Mouse (Mus musculus) ES-E14 (cell line): ENCODE measurements around the gene Fancc. TPM values are rescaled to one million over a fixed set of nuclear protein-coding genes. Genes with fewer than 3 reads are reported as not detected.

Source experiments
- DNase-seq: peaks from one replicate; pipeline ENCODE4 v3.0.0-alpha.2; 2013; ENCODE audit warnings: low read depth, low spot score
- H3K27ac ChIP-seq: 2 replicates; pipeline ENCODE4 v1.5.1; 2012; ENCODE audit warnings: low read depth, mild to moderate bottlenecking, low read length, moderate library complexity, mixed read lengths; ENCODE audit not compliant: poor library complexity, insufficient read depth, severe bottlenecking
- H3K36me3 ChIP-seq: 2 replicates; pipeline ENCODE4 v1.6.1; 2012; ENCODE audit warnings: mild to moderate bottlenecking, low read length, moderate library complexity, mixed read lengths; ENCODE audit not compliant: control insufficient read depth, poor library complexity, insufficient read depth, severe bottlenecking
- H3K4me1 ChIP-seq, 2 experiments: fragments of 150-350 bp in 1 of 2; sonication (generic) in 1 of 2; 2 replicates each; pipeline ENCODE4 v1.6.1; 2012; ENCODE audit warnings: low read length in 2 of 2, mild to moderate bottlenecking in 1 of 2, mixed read lengths in 1 of 2; ENCODE audit not compliant: control insufficient read depth in 2 of 2, insufficient read depth in 2 of 2, poor library complexity in 1 of 2
- H3K4me3 ChIP-seq, 2 experiments: fragments of 150-350 bp in 1 of 2; sonication (generic) in 1 of 2; 2 replicates each; pipeline ENCODE4 v1.5.1; 2012; ENCODE audit warnings: low read length in 2 of 2, low read depth in 1 of 2, mild to moderate bottlenecking in 1 of 2, mixed read lengths in 1 of 2; ENCODE audit not compliant: insufficient read depth in 1 of 2, poor library complexity in 1 of 2, severe bottlenecking in 1 of 2
- H3K9ac ChIP-seq: 2 replicates; pipeline ENCODE4 v1.6.1; 2012; ENCODE audit warnings: low read depth, mild to moderate bottlenecking, low read length, mixed read lengths; ENCODE audit not compliant: poor library complexity, insufficient read depth, severe bottlenecking
- H3K9me3 ChIP-seq: fragments of 150-350 bp; sonication (generic); 2 replicates; pipeline ENCODE4 v1.6.1; 2012; ENCODE audit warnings: low read depth, mild to moderate bottlenecking, low read length; ENCODE audit not compliant: control insufficient read depth, insufficient read depth
- CHD2 ChIP-seq: IDR thresholded peaks from 2 replicates; pipeline ENCODE4 v1.6.1; 2014; ENCODE audit warnings: mild to moderate bottlenecking, low read depth, low read length, inconsistent platforms
- HCFC1 ChIP-seq: IDR thresholded peaks from 2 replicates; pipeline ENCODE4 v1.6.1; 2012; ENCODE audit warnings: low read length, inconsistent platforms, borderline replicate concordance; ENCODE audit not compliant: insufficient read depth
- MAFK ChIP-seq: IDR thresholded peaks from 2 replicates; pipeline ENCODE4 v1.6.1; 2014; ENCODE audit warnings: mild to moderate bottlenecking, low read depth, low read length, inconsistent platforms; ENCODE audit not compliant: insufficient read depth
- ZC3H11A ChIP-seq: IDR thresholded peaks from 2 replicates; pipeline ENCODE4 v1.6.1; 2012; ENCODE audit warnings: low read depth, mild to moderate bottlenecking, inconsistent platforms, low read length, borderline replicate concordance
- ZNF384 ChIP-seq: IDR thresholded peaks from 2 replicates; pipeline ENCODE4 v1.6.1; 2012; ENCODE audit warnings: low read depth, low read length, inconsistent platforms
- in situ Hi-C, 2 experiments: fragments of 600-800 bp; cut with MboI; formaldehyde crosslinking; loops; one replicate each; pipeline ENCODE4 v1.15.1; 2025; ENCODE audit warnings: low sequenced_read_pairs in 2 of 2, inconsistent platforms in 1 of 2; ENCODE audit not compliant: unreplicated experiment in 2 of 2
- total RNA-seq: library from RNA; depleted of rRNA; stranded (reverse); fragments of 300-350 nt; gene quantifications from 2 replicates; pipeline ENCODE4 v1.2.3, GENCODE M21; 2012

Fancc gene
- total RNA-seq, 1 experiment: 9.4 TPM

DNA sequence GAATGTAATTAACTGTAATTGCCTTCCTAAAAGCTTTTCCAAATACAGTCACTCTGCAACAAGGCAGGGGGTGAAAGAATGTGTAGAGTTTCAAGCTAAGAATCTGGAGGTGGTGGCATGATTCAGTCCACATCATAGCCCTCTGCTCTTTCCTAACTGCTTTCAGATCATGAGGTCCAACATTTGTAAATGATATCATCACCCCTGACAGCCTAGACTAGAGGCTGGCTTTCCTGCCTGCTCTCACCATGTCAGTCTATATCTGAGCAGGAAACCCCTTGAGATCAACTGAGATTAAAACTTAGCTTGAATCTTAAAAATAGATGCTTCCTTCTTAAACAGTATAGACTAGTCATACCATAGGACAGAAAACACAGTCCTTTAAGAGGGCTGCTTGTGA lies 75.9 kb downstream of the Fancc start:
- in situ Hi-C loops: no loop called here

DNA sequence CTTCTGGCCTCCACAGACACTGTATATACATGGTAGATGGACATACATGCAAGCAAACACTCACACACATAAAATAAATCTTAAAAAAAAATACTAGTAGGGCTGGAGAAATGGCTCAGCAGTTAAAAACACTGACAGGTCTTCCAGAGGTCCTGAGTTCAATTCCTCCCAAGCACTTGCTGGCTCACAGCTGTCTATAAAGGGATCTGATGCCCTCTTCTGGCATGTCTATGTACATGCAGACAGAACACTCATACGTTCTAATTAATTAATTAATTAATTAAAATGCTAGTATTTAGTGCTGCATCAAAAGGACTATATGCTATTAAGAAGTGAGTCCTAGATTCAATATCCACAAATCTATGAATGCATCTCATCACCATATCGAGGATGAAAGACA lies 78.9 kb downstream of the Fancc start:
- TF ChIP-seq MAFK (no peak), HCFC1 (no peak), ZC3H11A (no peak), CHD2 (no peak), ZNF384 (no peak)
- Histone ChIP-seq H3K4me1 (no peaks in the 10 kb centered on the region), H3K9ac (no peak overlapping the region), H3K4me3 (no peak overlapping the region), H3K9me3 (no peaks in the 10 kb centered on the region), H3K36me3 (no peaks in the 10 kb centered on the region), H3K27ac (no peak overlapping the region)
- DNase-seq: no peak
- in situ Hi-C loops: no loop called here

More for the DNA sequence above, 75.9 kb downstream of the Fancc start:
- H3K27ac ChIP-seq: no peak overlapping the region
- TF ChIP-seq CHD2 (no peak), ZC3H11A (no peak), MAFK (no peak), ZNF384 (no peak), HCFC1 (no peak)
- H3K36me3 ChIP-seq: no peaks in the 10 kb centered on the region
- H3K4me1 ChIP-seq: no peaks in the 10 kb centered on the region
- H3K4me3 ChIP-seq: no peak overlapping the region
- H3K9me3 ChIP-seq: no peaks in the 10 kb centered on the region
- DNase-seq: no peak
- H3K9ac ChIP-seq: no peak overlapping the region

DNA sequence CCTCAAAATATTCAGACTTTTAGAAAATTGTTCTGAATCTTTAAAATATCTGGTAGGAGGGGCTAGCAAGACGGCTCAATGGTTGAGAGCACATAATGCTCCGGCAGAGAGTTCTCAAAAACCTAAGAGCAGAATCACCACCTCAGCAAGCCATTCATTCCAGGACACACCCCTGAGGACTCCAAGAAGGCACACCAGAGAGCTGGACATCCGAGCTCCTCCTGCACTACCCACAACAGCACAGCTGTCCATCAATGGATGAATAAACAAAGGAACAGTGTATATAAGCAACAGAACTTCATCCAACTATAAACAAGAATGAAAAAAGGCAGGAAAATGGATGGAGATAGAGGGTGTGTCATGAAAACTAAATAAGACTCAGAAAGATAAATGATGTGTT lies 80.3 kb downstream of the Fancc start:
- DNase-seq: no peak
- TF ChIP-seq CHD2 (no peak), ZNF384 (no peak), MAFK (no peak), ZC3H11A (no peak), HCFC1 (no peak)
- no peak overlapping the region for H3K9ac ChIP-seq
- no peaks in the 10 kb centered on the region for H3K4me1 ChIP-seq
- H3K9me3 ChIP-seq: no peaks in the 10 kb centered on the region
- no peak overlapping the region for H3K27ac ChIP-seq
- in situ Hi-C loops: no loop called here
- H3K36me3 ChIP-seq: no peaks in the 10 kb centered on the region
- no peak overlapping the region for H3K4me3 ChIP-seq

DNA sequence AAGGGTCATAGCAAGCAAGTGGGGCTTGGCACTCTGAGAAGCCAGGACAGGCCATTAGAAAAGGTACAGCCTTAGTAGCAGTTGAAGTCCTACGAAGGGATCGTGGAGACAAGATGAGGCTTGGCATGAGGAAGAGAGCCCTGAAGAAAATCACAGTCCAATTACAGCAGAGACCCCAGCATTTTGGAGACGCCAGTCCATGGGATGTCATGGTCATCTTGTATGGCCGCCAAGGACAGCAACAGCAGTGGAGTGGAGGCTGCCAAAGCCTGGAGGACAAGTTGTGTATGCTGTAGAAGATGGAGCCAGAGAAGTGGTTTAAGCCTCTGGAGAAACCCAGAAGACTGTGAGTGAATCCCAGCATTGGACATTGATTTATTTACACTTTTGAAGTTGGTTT lies 84.4 kb downstream of the Fancc start:
- H3K36me3 ChIP-seq: no peaks in the 10 kb centered on the region
- in situ Hi-C loops: no loop called here
- H3K4me3 ChIP-seq: no peak overlapping the region
- peaks cover 0 to 2% of the 10 kb centered on the region in 2 experiments; a peak in 2 of 4 replicates for H3K4me1 ChIP-seq
- no peak overlapping the region for H3K9ac ChIP-seq
- no peak overlapping the region for H3K27ac ChIP-seq
- no peak for TF ChIP-seq MAFK
- no peak for TF ChIP-seq HCFC1
- no peak for DNase-seq
- H3K9me3 ChIP-seq: no peaks in the 10 kb centered on the region

DNA sequence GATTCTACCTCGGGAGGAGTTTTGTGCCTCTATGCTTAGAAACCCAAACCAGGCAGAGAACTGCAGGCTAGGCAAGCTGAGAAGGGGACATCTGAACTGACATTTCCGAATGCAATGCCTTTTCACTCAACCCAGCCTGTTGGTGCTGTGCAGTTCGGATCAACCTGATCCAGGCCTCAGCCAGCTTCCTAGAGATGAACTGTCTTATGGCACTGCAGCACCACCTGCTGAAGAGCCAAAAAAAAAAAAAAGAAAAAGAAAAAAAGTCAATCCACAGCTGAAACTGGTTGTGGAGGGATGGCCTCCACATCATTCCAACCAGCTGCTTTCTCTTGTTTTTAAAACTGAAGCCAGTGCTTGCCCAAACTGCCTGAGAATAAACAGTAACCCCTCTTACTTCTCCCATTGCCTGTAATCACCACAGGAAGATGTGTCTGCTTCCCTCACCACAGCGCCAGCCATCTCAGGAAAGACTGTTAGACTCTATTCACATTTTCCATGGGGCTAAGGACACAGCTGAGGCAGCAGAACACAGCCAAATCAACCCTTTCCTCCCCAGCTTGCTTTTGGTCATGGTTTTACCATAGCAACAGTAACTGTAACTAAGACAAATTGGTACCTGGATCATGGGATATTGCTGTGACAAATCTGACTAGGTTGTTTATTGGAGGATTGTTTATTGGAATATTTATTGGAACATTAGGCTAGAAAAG lies 85.6 kb downstream of the Fancc start:
- Histone ChIP-seq H3K4me3 (no peak overlapping the region), H3K27ac (no peak overlapping the region), H3K36me3 (no peaks in the 10 kb centered on the region), H3K9me3 (no peaks in the 10 kb centered on the region), H3K4me1 (peaks cover 0 to 2% of the 10 kb centered on the region in 2 experiments; a peak in 2 of 4 replicates), H3K9ac (no peak overlapping the region)
- TF ChIP-seq MAFK (no peak), ZC3H11A (no peak), CHD2 (no peak), ZNF384 (no peak), HCFC1 (no peak)
- in situ Hi-C loops: no loop called here
- no peak for DNase-seq
